Mouse (Mus musculus) kidney, adult 9 months (tissue): ENCODE measurements around the gene Reep3.
"Not testable (repeated sequence)": the region's sequence is repeated elsewhere in the genome, so short reads cannot be mapped to it uniquely, and the experiment has no call there.

Source experiments
- DNase-seq: peaks from one replicate; pipeline ENCODE4 v3.0.0; 2022

Reep3 gene

DNA sequence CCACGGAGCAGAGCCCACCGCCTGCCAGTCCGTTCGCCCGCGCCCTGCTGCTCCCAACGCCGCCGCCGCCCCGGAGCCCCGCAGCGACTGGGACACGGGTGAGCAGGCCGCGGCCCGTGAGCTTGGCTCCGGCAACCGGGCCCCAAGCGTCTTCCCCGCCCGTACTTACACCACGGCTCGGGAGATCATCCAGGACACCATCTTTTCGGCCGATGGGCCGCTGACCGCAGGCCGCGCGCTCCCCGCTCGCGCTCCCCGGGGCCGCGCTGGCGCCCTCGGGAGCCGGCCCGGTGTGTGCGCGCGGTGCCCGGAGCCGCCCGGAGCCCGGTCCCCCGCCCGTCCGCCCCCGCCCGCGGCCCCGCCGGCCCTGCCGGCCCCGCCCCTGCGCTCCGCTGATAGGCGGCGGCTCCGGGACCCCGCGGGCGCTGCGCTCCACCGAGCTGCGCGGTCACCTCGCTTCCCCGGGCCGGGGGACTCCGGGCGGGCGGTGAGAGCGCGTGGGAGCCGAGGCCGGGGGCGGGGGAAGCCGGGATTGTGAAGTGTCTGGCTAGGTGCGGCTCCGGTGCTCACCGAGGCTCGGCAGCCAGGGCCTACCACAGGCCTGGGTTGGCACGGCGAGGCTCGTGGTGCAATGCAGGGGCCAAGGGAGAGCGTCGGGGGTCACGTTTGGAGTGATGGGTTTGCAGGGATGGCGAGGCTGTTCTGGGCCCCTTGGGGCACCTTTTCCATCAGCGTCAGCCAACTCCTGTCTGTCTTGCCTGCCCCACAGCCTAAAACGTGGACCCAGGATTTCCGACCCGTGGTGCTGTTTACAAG, at the start of gene Reep3:
TSS of gene Reep3 (minus strand) at position 325 of the 816 bp plus-strand sequence.
- peak; percentile 74 for DNase-seq

DNA sequence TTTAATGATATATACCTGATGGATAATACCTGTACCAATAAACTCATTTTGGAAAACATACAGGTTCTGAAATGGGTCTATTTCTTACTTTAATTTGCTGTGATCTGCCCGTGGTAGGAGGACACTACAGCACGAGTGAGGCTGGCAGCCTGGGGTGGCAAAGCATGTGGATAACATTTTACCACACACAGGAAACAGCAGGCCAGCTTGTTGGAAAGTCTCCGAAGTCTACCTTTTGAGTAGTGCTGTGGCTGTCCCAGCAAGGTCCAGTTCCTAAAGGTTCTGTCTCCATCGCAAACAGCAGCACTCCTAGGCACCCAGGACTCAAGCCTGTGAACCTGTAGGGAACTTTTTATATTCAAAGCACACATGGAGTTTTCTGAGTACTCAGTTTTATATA, 48.9 kb upstream of the Reep3 start:
- DNase-seq: no peak

DNA sequence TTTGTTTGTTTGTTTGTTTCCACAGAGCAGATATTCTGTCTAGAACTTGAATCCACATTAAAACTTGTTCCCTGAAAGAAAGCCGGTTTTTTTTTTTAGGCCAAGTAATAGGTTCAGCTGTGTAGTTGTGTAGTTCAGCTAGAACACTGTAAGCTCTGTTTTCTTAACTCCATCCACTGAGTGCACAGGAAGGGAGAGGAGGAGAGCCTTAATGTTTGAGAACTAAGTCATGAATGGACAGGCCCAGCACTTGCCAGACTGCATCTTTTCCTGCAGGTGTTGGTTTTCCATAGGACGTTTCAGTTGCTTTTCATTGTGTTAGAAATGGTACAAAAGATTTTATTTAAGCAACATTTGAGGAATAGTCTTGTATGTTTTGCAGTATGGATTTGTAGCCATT, 47.5 kb upstream of the Reep3 start:
- DNase-seq: no peak

DNA sequence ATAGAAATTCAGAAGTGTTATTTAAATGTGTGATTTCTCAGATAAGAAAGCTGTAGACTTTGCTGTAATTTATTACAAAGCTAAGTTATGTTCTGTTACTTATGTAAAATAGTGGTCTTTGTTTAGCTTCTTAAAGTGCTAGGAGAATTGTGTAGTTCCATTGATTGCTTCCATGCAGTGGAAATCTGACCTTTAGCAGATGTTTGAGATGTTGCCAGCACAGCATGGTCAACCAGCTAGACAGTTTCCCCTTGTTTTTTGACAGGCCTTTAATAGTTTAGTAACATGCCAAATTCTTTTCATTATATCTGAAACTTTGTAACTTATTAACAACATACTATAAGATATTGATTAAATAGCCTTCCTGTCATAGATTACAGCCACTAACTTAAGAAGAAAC, 46.9 kb upstream of the Reep3 start:
- no peak for DNase-seq

DNA sequence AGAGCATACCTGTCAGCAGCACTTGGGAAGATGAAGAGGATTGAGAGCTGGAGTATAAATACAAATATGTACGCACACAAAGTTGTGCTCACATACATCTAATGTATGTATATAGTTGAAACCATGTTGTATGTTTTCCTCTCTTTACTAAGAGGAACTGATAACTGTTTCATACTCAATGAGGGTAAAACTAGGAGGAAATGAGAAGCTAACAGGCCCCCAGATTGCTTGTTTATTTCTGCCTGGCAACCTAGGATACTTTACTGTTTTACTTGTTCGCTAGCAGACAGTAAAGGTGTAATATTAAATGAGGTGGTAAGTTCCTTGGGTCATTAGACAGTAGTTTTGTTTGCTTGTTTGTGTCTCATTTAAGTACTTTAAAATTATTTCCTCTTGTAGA, 40.7 kb upstream of the Reep3 start:
- no peak for DNase-seq

DNA sequence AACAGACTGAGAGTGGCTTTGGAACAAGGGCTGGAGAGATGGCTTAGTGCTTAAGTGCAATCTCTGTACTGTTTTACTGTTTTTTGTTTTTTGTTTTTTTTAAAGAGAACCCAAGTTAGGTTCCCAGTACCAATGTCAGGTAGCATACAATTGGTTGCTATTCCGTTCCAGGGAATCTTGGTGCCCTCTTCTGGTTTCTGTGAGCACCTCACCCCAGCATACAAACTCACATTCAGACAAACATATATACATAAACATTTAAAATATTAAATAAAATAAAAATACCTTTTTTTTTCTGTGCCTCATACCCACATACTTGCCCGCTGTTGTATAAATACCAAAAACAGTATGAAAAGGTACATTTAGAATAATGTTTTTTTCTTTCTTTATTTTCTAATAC, 37.6 kb upstream of the Reep3 start:
- DNase-seq: no peak

DNA sequence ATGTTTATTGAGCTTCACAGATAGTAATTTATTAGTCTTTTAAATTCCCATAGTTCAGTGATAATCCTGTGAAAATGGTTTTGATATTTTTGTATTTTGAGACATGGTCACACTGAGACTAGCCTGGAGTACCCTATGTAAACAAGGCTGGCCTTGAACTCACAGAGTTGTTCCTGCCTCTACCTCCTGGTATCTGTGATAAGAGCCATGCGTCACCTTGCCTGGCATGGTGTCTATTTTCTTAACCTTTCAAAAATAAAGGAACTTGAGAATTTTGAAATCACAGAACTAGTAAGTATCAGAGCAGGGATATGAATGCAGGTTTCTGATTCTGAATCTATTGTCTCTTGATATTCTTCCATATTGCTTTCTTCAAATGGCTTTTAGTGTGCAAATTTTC, 35.0 kb upstream of the Reep3 start:
- no peak for DNase-seq

DNA sequence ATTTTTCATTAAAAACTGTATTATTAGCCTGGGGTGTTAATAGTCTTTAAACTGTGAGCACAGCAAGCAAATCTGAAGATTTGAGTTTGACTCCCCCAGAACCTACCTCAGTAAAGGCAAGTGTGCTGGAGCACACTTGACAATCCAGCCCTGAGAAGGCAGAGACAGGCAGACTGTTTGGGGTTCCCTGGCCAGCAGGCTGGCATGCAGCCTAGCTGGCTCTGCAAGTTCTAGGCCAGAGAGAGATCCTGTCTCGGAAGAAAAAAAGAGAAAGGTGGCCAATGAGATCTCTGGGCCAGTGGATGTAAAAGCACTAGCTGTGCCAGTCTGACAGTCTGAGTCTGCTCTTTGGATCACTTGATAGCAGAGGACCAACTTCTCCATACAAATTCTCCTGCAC, 32.8 kb upstream of the Reep3 start:
- DNase-seq: no peak

DNA sequence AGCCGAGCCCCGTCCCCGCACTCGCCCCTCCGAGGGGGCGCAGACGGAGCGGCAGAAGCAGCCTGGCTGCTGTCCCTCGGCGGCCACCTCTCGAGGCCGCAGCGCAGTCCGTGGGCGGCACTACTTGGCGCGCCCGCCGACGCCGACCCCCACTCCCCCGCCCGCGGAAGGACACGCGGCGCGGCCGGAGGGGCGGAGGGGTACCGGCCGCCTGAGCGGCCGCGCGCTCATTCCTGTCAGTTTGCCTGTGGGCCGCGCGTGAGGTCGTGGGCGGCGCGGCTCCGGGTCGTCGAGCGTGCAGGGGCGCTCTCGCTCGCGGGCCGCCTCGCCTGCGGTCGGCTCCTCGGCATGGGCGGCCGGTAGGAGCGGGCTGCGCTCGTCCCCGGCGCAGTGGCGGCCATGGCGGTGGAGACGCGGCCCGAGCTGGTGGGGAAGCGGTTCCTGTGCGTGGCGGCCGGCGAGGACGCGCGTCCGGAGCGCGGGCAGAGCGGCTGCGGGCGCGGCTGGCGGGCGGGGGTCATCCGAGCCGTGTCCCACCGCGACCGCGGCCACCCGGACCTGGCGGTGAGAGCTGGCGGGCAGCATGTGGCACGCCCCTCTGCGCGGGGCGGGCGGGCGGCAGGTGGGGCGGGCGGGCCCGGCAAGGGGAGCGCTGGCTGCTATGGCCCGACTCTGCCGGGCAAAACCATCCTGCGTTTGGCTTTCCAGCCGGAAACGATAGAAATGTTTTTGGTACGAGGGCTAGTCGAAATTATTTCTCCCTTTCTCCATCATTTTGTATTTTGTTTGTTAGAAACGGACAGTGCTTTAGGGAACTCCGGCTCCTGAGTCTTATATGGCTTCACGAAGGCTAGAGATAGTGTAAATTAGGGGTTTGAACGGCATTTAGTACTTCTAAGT, 30.4 kb upstream of the Reep3 start:
- DNase-seq: no peak

DNA sequence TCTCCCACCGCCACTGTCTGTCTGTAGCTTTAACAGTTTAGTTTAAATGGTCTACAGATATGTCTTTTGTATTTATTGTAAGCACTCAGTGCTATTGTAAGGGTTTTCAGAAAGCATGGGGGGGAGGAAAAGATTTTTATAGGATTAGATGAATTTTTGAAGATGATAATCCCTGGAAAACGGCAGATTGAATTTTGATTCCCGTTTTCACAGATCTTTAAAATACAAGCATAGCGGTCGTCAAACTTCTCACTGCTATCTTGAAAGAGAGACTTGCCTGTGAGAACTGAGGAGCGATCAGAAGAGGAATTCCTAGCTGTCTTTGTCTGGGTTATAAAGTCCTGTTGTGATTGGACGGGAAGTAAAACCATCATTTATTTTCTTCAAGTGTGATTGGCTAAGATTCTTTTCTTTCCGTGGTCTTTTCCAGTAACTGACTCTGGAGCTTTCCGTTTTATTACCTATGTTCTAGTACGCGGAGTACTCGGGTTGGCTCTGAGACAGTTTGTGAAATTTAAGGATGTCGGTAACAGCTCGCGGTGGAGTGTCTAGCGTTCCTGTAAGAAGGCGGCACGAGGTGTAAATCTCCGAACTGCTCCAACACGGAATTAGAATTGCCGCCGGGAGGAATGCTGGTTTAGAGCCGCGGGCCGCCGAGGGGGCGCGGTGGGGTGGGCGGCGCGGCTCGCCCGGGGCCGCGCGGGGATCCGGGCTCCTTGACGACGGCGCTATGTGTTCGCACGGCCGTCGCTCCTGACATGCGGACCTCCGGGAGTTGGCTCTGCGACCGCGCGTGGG, 29.5 kb upstream of the Reep3 start:
- peak; percentile 46 for DNase-seq

DNA sequence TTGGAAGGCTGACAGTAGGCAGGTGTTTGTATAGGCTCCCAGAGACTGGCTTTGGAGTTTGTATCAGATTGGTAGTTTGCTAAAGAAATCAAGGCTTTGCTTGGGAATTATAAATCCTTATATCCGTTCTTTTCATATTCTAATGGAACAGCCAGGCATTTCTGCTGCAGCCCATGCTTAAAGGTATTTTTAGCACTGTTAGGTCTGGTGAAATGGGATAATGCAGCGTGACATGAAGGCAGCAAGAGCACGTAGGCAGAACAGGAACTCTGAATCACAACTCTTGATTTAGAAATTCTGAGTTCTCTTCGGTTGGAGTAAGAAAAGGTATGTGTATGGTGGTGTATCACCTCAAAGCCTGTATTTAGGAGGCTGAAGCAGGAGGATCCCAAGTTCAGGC, 27.4 kb upstream of the Reep3 start:
- DNase-seq: no peak

DNA sequence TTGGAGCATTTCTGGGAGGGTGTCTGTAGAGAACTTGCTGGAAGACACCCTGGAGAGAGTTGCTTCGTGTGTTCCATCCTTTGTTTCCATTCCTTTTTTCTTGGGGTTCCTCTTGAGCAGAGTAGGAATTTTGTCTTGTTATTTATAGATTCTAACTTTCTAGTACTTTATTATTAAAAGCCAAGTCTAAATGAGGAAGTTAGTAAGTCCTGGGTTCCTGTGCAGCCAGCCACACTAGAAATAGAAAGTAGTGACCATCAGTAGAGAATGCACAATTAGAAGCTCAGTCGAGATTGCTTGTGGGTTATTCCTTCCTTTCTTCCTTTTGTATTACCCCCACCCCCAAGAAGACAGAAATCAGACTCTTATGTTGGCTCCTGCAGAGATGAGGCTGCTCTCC, 27.0 kb upstream of the Reep3 start:
- no peak for DNase-seq

DNA sequence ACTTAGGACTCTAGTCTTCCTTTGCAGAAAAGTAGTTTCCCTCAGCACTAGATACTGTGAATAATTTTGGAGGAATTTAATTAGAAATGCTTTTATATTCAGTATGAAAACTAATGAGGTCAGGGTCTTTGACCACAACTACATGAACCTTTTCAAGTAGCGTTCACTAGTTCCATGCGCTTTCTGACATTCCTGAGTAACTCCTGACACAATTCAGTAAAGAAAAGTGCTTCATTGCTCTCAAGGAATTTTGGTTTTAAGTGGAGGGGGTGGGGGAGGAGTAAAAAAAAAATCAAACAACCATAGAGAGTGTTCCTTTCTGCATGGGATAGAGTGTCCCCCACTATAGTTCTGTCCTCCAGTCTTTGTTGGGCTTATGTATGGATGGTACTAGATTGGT, 23.9 kb upstream of the Reep3 start:
- no peak for DNase-seq

DNA sequence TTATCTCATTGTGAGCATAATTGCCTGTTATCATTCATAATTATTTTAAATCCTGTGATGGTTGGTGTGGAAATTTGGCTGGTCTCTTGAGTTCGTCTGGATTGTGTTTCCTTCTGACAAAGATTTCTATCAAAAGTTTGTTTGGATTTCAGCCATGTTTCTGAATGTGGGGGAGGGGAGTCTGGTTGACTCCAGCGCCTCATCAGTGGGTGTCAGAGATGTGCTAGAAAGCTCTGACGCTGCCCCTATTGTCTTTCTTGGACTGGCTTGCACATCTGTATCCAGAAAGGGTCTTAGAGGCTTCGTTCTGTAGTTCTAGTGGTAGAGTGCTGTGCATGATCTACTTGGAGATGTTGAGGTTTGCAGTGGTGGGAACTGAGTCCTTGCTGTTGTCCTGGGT, 23.4 kb upstream of the Reep3 start:
- DNase-seq: no peak

DNA sequence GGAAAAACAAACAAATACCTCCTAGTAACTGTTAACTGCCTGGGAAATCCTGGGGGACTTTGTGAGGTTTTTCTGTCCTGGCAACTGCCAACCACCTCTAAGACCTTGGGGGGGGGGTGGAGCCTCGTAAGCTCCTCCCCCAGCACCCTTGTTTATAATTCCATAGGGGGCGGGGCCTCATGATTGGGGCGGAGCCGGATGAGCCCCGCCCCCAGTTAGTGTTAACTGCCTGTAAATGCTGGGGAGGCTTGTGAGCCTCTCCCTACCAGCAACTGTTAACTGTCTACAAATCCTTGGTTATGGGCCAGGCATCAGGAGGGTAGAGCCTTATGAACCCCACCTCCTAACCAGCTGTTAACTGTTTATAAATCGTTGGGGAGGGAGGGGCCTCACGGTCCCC, 22.5 kb upstream of the Reep3 start:
- DNase-seq: no peak

DNA sequence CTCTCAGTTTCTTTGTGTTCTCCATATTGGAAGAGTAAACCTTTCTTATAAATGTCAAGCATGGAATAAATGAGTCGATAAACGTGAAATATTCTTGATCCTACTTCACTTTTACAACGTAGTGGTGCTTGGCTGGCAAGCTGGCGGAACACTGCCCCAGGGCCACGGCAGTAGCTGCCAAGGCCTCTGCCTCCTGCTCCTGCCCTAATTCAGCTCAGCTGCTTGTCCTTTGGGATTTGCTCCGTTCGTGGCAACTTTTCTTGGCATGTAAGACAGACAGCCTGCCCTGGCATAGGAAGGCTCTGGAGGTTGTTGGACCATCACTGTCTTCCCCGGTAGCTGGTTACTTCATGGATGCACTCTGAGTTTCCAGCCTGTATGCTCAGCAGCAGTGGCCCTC, 19.5 kb upstream of the Reep3 start:
- no peak for DNase-seq

DNA sequence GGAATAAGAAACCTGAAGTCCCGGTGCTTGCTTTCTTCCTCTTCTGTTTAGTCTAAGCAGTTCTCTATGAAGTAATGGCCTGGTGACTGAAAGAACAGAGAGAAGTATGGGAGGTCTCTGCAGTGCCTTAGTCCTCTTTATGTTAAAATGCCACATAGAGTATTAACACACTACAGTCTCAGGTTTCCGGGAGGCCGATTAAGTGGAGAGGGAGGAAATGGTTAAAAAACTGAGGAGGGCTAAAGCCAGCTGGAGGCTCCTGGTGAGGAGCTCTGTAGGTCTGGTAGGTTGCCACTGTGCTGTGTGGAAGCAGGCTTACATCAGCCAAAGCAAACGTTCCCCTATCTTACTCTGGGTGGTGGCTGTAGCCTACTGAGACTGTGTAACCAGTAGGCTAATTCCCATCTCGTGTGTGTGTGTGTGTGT, 18.9 kb upstream of the Reep3 start:
- DNase-seq: no peak

DNA sequence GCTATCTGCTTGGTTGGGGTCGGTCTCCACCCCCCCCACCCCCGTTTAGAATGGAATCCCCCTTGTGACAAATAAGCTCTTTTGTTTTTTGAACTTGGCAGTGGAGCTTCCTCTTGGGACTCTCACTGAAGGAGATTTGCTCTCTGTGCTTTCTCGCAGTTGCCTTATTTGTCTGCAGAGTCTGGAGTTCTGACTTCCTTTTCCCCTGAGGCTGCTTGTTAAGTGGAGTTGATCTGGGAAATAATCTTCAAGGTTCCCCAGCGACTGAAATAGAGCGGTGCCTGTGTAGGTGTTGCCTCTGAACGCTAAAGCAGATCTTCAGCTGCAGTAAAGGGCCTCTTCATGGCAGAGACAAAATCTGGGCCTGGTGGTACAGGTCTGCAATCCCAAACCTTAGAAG, 18.4 kb upstream of the Reep3 start:
- DNase-seq: no peak

DNA sequence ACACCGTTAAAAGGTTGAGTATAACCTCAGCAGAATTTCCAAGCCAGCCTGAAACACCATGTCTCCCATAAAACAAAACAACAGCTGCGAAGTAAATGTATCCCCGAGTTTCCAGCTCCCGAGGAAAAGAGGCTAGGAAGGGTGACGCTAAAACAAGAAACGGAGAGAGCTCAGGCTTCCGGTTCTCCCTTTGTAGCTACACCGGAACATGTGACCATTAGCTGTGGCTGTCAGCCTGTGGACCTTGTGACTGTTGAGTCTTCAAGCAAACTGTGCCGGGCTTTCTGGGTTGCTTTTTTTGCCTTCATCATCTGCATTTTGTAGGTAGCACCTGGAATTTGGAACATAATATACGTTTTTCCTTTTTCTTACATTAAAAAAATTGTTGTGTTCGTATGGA, 17.1 kb upstream of the Reep3 start:
- DNase-seq: no peak

DNA sequence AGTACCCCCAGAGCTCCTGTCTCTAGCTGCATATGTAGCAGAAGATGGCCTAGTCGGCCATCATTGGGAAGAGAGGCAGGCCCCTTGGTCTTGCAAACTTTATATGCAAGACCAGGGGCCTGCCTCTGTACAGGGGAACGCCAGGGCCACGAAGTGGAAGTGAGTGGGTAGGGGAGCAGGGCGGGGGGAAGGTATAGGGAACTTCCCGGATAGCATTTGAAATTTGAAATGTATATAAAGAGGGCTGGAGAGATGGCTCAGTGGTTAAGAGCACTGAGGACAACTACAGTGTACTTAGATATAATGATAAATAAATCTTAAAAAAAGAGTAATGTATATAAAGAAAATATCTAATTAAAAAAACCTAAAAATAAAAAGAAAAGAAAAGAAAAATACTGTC, 16.2 kb upstream of the Reep3 start:
- not testable (repeated sequence) for DNase-seq

DNA sequence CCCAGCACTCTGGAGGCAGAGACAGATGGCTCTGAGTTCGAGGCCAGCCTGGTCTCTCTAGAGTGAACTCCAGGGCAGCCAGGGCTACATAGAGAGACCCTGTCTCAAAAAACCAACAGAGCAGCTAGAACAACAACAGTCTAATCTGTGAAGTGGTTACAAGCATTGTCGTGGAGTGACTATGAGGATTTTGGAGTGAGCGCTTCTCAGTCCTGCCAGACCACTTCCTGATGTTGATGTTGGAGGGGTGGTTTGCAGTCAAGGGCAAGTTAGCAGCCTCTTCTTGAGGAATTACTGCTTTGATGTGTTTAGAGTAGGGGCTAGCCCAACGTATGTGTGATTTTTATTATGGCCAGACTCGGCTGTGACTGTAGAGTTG, 15.0 kb upstream of the Reep3 start:
- no peak for DNase-seq

DNA sequence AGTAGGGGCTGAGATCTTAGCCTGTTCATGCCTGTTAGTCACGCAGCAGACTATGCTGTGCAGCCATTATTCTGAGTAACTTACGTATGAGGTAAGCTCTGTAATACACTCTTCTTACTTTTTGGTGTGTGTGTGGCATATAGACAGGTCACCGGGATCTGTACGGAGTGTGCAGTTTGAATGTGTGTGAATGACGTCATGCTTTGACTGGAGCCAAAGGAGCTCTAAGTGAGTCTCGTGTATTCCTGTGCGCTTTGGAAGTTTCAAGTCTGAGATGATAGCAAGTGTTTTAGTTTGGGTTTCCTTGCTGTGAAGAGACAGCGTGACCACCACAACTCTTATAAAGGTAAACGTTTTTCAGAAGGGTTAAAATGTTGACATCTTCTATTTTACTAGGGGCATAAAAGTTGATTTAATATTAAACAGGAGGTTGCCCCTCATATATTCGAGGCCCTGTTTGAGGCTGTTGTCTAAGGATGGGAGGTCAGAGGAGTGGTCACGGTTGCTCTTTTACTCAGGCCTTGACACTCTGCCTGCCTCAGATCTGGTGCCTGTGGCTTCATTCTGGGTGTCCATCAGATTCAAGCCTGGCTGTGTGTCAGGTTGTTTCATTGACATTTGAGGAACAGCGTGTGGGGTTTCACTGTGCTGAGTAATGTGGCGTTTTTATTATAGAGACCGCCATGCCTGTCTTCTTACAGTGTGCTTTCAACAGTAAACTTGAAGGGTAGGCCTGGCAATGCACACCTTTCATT, 14.5 kb upstream of the Reep3 start:
- DNase-seq: no peak

DNA sequence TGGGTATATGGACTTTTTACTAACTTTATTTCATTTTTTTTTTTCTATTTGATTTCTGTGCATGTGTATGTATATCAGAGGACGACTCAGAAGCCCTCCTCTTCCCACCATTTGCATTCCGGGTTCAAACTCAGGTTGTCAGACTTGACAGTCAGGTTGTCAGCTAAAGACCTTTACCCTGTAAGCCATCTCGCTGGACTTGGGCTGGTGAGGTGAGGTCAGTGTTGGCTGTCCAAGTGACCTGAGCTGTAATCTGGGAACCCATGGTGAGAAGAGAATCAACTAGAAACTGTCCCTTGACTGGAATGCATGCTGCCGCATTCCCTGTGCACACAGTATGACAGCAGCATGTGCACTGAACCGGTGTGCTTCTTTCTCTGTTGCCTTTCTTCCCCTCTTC, 12.9 kb upstream of the Reep3 start:
- DNase-seq: no peak
